Mouse (Mus musculus) liver, postnatal 0 days (tissue): ENCODE data around the gene Klb. TPM values are rescaled to one million over a fixed set of nuclear protein-coding genes. Genes with fewer than 3 reads are reported as not detected.

Experiments
- ATAC-seq: fragments of 200-750 bp; cut with Nextera tagmentation; 2 replicates; pipeline ENCODE4 v1.8.0; 2017; ENCODE audit warnings: mild to moderate bottlenecking, moderate library complexity
- DNase-seq: peaks from one replicate; pipeline ENCODE4 v3.0.0-alpha.2; 2016
- H3K27ac ChIP-seq: fragments of 300-500 bp; sonication (generic); 2 replicates; pipeline ENCODE4 v1.5.1; 2014; ENCODE audit warnings: antibody characterized with exemption, moderate library complexity, mild to moderate bottlenecking, low read depth
- H3K27me3 ChIP-seq: fragments of 300-500 bp; sonication (generic); 2 replicates; pipeline ENCODE4 v1.6.1; 2014; ENCODE audit warnings: low read length, control low read depth, mixed read lengths; ENCODE audit not compliant: insufficient read depth
- H3K36me3 ChIP-seq: fragments of 300-500 bp; sonication (generic); replicated peaks from 2 replicates; pipeline ENCODE4 v1.6.1; 2014; ENCODE audit warnings: mild to moderate bottlenecking, control low read depth, low read length, moderate library complexity, mixed read lengths; ENCODE audit not compliant: insufficient read depth
- H3K4me1 ChIP-seq: fragments of 300-500 bp; sonication (generic); 2 replicates; pipeline ENCODE4 v1.6.1; 2014; ENCODE audit warnings: antibody characterized with exemption, mild to moderate bottlenecking, control low read depth; ENCODE audit not compliant: insufficient read depth
- H3K4me2 ChIP-seq: fragments of 300-500 bp; sonication (generic); 2 replicates; pipeline ENCODE4 v1.6.1; 2014; ENCODE audit warnings: low read depth, mild to moderate bottlenecking, low read length, moderate library complexity, mixed read lengths
- H3K4me3 ChIP-seq: fragments of 300-500 bp; sonication (generic); 2 replicates; pipeline ENCODE4 v1.5.1; 2014; ENCODE audit warnings: low read depth, low read length
- H3K9ac ChIP-seq: fragments of 300-500 bp; sonication (generic); replicated peaks from 2 replicates; pipeline ENCODE4 v1.6.1; 2014; ENCODE audit warnings: mild to moderate bottlenecking, moderate library complexity
- H3K9me3 ChIP-seq: fragments of 300-500 bp; sonication (generic); 2 replicates; pipeline ENCODE4 v1.6.1; 2016; ENCODE audit warnings: mild to moderate bottlenecking, control low read depth, low read length, mixed read lengths
- CTCF ChIP-seq: sonication (generic); IDR thresholded peaks from 2 replicates; pipeline ENCODE4 v1.5.1; 2016; ENCODE audit warnings: antibody characterized with exemption, low read depth
- EP300 ChIP-seq: IDR thresholded peaks from 2 replicates; pipeline ENCODE4 v1.6.1; 2016; ENCODE audit warnings: antibody characterized with exemption, low read depth, mild to moderate bottlenecking
- WGBS: fragments of 180-500 bp; shearing (Covaris S2); extraction: QIAGEN DNeasy Blood & Tissue Kit; methylation state at CpG from one replicate; pipeline ENCODE4 v1.1.7; 2014; ENCODE audit not compliant: insufficient replicate concordance; 5-methylcytosine and 5-hydroxymethylcytosine counted together
- polyA plus RNA-seq: library from polyadenylated mRNA; unstranded; fragments of >200 nt; fragmentation: Nextera tagmentation; extraction: Ambion mirVana; gene quantifications from 2 replicates; pipeline ENCODE4 v1.2.1, GENCODE M21; 2015

The Klb gene
- polyA plus RNA-seq, 1 experiment from 2014 or later: 19.3 TPM

DNA sequence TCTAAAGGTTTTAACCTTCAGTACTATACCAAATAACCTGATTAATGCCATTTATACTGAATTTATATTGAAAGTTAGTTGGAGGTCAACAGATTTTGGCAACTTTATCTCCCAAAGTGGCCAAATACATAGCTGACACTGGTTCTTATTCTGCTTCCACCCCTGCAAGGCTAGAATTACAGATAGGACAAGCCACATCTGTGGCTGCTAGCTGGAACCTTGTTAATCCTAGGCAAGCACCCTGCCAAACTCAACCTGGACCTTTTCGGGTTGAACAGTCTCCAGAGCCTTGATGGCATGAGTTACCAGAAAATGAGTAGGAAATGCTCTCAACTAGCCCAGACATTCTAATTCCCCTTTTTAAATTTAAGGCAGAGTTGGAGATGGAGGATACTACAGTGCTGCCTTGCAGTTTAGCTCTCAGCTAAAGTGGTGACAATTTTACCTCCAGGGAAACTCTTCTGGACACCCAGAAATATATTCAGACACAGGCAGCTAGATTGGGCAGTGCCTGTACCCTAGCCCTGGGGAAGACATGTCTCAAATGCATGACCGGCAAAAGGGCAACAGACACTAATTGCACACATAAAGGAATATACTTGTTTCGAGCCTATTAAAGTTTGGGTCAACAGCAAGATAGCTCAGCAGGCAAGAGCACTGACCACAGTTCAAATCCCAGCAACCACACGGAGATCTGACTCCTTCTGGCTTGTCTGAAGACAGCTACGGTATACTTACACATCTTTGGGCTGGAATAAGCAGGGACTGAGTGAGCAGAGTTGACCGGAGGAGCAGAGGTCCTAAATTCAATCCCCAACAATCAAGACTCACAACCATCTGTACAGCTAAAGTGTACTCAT is 39.1 kb downstream of the Klb start:
- Histone ChIP-seq H3K9me3 (no peaks in the 10 kb centered on the region), H3K27ac (peak overlapping the region; percentile 3; the same call in 1 of the 2 replicates), H3K36me3 (peaks cover 30% of the 10 kb centered on the region), H3K27me3 (no peaks in the 10 kb centered on the region), H3K9ac (no peak overlapping the region), H3K4me2 (no peak overlapping the region), H3K4me1 (peaks cover 15% of the 10 kb centered on the region), H3K4me3 (no peak overlapping the region)
- TF ChIP-seq CTCF (no peak), EP300 (no peak)
- 67% methylated on average over 6 of the region's 6 CpGs for WGBS
- ATAC-seq (no peak), DNase-seq (no peak)

DNA sequence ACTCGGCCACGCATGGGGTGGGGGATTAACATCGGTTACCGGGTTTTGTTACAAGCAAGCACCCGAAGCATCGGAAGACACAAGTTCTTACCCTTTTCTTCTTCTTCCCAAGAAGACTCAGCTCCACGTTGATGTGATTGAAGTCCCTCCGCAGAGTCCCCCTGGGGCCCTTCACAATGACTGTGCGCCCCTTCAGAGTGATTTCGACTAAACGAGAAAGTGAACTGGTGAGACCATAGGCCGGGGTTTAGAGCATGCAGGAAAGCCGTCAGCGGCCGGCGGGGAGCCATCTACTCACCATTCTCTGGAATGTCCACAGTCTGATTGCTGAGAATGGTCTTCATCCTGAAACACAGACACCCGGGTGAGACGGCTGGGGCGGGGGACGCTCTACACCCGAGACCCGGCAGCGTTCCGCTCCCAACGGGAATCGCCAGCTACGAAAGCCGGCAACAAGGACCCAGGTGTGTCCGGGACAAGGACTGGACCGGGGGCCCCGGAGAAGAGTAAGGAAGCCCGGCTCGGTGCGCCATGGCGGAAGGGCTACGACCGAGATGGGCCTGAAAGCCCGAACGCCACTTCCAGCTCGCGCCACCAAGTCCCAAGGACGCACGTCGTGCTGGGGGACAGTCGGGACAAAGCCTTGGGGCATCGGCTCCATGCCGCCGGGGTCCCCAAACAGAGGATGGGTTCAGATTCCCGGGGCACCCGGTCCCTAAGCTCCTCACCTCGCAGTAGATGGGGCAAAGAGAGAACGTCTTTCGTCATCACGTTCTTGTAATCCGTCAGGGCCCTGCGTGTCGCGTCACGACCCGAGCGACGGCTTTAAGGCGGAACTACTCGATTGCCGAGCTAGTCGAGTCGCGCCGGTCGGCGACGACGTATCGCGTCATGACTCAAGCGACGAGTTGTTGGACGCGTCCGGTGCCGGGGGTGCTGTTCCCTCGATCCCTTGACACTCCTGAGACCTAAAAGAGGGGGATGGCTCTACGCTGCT is 42.8 kb downstream of the Klb start, which contains the start of the genes Rpl9 and Lias:
Gene Rpl9 (minus strand): TSS at position 797 of the 997 bp plus-strand sequence.
Gene Lias (plus strand): TSS at position 850 of the 997 bp plus-strand sequence.
- TF ChIP-seq CTCF (no peak), EP300 (no peak)
- peaks cover 45% of the 10 kb centered on the region for H3K36me3 ChIP-seq
- peak; percentile 96 for ATAC-seq
- under 1% methylated on average over 83 of the region's 83 CpGs for WGBS
- H3K9ac ChIP-seq: peak within 1 kb of the TSS; percentile 99
- peaks cover 16% of the 10 kb centered on the region for H3K4me1 ChIP-seq
- DNase-seq: peak; percentile 98
- no peaks in the 10 kb centered on the region for H3K9me3 ChIP-seq
- no peaks in the 10 kb centered on the region for H3K27me3 ChIP-seq
- H3K4me2 ChIP-seq: peak within 1 kb of the TSS; percentile 87
- H3K27ac ChIP-seq: peak within 1 kb of the TSS; percentile 92
- peak within 1 kb of the TSS; percentile 97 for H3K4me3 ChIP-seq

DNA sequence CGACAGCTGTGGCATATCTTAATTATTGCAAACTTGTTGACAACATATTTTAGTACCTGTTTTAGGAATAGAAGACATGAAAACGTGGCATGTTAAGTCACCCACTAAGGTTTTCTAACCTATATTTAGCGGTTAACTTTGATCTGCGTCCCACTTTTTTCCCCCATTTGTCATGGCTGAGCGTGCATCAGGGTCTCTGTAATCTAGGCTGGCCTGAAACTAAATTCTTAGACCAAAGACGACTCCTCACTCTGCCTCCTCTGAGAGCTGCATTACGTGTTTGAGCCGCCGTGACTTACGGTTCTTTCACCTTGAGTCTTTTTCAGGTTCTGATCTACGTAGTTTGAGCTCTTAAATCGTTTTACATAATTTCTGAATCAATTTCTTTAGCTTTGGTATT is 43.6 kb downstream of the Klb start:
- peaks cover 14% of the 10 kb centered on the region for H3K4me1 ChIP-seq
- H3K9me3 ChIP-seq: no peaks in the 10 kb centered on the region
- H3K4me2 ChIP-seq: peak overlapping the region; percentile 87
- H3K4me3 ChIP-seq: peak overlapping the region; percentile 97
- H3K9ac ChIP-seq: peak overlapping the region; percentile 64
- WGBS: 5% methylated on average over 12 of the region's 12 CpGs
- no peaks in the 10 kb centered on the region for H3K27me3 ChIP-seq
- peak; percentile 54 for ATAC-seq
- peak overlapping the region; percentile 50 for H3K27ac ChIP-seq
- DNase-seq: no peak
- peaks cover 50% of the 10 kb centered on the region for H3K36me3 ChIP-seq
- TF ChIP-seq CTCF (no peak), EP300 (no peak)

DNA sequence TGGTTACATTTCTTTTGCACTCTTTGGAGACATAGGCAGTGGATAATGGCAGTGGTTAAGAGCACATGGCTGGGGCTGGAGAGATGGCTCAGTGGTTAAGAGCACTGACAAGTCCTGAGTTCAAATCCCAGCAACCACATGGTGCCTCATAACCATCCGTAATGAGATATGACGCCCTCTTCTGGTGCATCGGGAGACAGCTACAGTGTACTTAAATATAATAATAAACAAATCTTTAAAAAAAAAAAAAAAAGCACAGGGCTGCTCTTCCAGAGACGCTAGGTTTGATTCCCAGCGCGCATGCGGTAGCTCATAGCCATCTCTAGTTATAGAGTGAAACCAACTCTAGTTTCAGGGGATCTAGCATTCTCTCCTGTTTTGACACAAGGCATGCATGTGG is 46.3 kb downstream of the Klb start:
- WGBS: 92% methylated on average over 7 of the region's 7 CpGs
- H3K9me3 ChIP-seq: no peaks in the 10 kb centered on the region
- H3K4me1 ChIP-seq: peaks cover 13% of the 10 kb centered on the region
- no peak for TF ChIP-seq EP300
- TF ChIP-seq CTCF: no peak
- peaks cover 41% of the 10 kb centered on the region for H3K36me3 ChIP-seq
- no peak for DNase-seq
- no peak overlapping the region for H3K27ac ChIP-seq
- H3K4me3 ChIP-seq: no peak overlapping the region
- H3K4me2 ChIP-seq: no peak overlapping the region
- H3K9ac ChIP-seq: no peak overlapping the region
- ATAC-seq: no peak
- no peaks in the 10 kb centered on the region for H3K27me3 ChIP-seq

DNA sequence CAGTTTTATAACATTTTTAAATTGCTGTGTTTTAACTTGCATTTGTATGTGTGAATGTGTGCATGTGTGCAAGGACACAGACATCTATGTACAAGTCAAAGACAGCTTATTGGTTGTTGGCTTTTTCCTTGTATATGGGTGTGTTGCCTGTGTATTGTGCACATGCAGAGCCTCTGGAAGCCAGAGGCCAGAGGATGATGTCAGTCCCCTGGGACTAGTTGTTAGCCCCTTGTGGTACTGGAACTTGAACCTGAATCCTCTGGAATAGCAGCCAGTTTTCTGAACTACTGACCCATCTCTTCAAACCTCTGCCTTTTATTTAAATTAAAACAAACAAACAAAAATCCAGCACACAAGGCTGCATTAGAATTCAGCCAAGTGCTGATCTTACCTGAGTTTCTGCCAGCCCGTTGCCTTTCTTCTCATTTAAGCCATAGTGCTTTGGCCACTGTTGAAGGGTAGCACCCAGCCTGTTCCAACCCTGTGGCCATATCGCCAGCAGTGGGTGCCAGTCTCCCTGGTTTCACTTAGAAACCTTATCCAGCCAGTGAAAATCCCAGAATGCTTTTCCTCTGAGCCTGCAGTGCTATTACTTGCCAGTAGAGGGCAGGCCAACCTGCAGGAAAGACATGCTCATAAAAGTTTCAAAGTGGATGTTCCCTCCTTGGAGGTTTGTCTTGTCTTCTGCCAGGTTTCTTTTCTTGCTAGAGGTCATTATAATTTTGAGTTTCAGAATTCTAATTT is 53.3 kb downstream of the Klb start:
- H3K36me3 ChIP-seq: peaks cover 67% of the 10 kb centered on the region
- peak; percentile 80 for DNase-seq
- no peak overlapping the region for H3K4me2 ChIP-seq
- no peak overlapping the region for H3K4me3 ChIP-seq
- 28% methylated on average over 2 of the region's 2 CpGs for WGBS
- no peaks in the 10 kb centered on the region for H3K4me1 ChIP-seq
- no peak overlapping the region for H3K9ac ChIP-seq
- TF ChIP-seq EP300 (no peak), CTCF (peak; percentile 98)
- no peaks in the 10 kb centered on the region for H3K9me3 ChIP-seq
- ATAC-seq: peak; percentile 79
- H3K27me3 ChIP-seq: no peaks in the 10 kb centered on the region
- no peak overlapping the region for H3K27ac ChIP-seq
